Mouse (Mus musculus) heart, postnatal 25 days (tissue): ENCODE results near the gene Txn1. TPM values are rescaled to one million over a fixed set of nuclear protein-coding genes. Genes with fewer than 3 reads are reported as not detected.

Experiments
- DNase-seq: peaks from one replicate; pipeline ENCODE4 v3.0.0; 2022; ENCODE audit warnings: low spot score
- intact Hi-C: fragments of 180-260 bp; cut with DNase I; formaldehyde crosslinking; loops from one replicate; pipeline ENCODE4 v1.15.1; 2025
- total RNA-seq, 2 experiments: library from RNA; stranded (reverse); gene quantifications; 2 replicates each; pipeline ENCODE4 v1.2.3; 2021

The Txn1 gene
- total RNA-seq, result 100 to 1,000 TPM; 120 to 126 TPM

- intact Hi-C loops, result loop anchor here (5.0 kb wide), 1 partner anchor 121 kb away; no protein-coding TSS in a partner anchor
- peak; percentile 96 for DNase-seq
Observed at GRCm38 (mm10) chr4:57956029-57956960, at the start of gene Txn1. TSS of gene Txn1 (minus strand) at chr4:57956411.

- DNase-seq, result no peak
- intact Hi-C loops, result no loop called here
Observed at GRCm38 (mm10) chr4:58003501-58003900, 47.3 kb upstream of the Txn1 start.

- intact Hi-C loops, result no loop called here
- no peak for DNase-seq
Observed at GRCm38 (mm10) chr4:57991425-57991824, 35.2 kb upstream of the Txn1 start.

- intact Hi-C loops, result no loop called here
- DNase-seq, result no peak
Observed at GRCm38 (mm10) chr4:57974400-57975117, 18.3 kb upstream of the Txn1 start.

GRCm38 (mm10) chr4:57973592-57974268, 17.5 kb upstream of the Txn1 start:
- DNase-seq, result no peak
- intact Hi-C loops, result no loop called here

GRCm38 (mm10) chr4:57970285-57970684, 14.1 kb upstream of the Txn1 start:
- DNase-seq, result no peak
- intact Hi-C loops, result no loop called here

- no peak for DNase-seq
- intact Hi-C loops, result no loop called here
Observed at GRCm38 (mm10) chr4:57967195-57967594, 11.0 kb upstream of the Txn1 start.

- DNase-seq, result no peak
- intact Hi-C loops, result no loop called here
Observed at GRCm38 (mm10) chr4:57965516-57965915, 9.3 kb upstream of the Txn1 start.

- intact Hi-C loops, result no loop called here
- DNase-seq, result no peak
Observed at GRCm38 (mm10) chr4:57964143-57964542, 7.9 kb upstream of the Txn1 start.

- no peak for DNase-seq
- intact Hi-C loops, result loop anchor here (5.0 kb wide), 1 partner anchor 118 kb away; no protein-coding TSS in a partner anchor
Observed at GRCm38 (mm10) chr4:57959056-57959455, 2.8 kb upstream of the Txn1 start.

GRCm38 (mm10) chr4:57958098-57958497, 1.9 kb upstream of the Txn1 start:
- intact Hi-C loops, result loop anchor here (5.0 kb wide), 1 partner anchor 119 kb away; no protein-coding TSS in a partner anchor
- no peak for DNase-seq

- DNase-seq, result no peak
- intact Hi-C loops, result loop anchor here (5.0 kb wide), 1 partner anchor 120 kb away; no protein-coding TSS in a partner anchor
Observed at GRCm38 (mm10) chr4:57957200-57958085, 1.2 kb upstream of the Txn1 start.

- peak; percentile 48 for DNase-seq
- intact Hi-C loops, result loop anchor here (5.0 kb wide), 1 partner anchor 122 kb away; no protein-coding TSS in a partner anchor
Observed at GRCm38 (mm10) chr4:57955544-57955958, 660 bp downstream of the Txn1 start.

GRCm38 (mm10) chr4:57954991-57955390, 1.2 kb downstream of the Txn1 start:
- intact Hi-C loops, result loop anchor here (5.0 kb wide), 1 partner anchor 122 kb away; no protein-coding TSS in a partner anchor
- no peak for DNase-seq

GRCm38 (mm10) chr4:57954580-57954979, 1.6 kb downstream of the Txn1 start:
- intact Hi-C loops, result no loop called here
- no peak for DNase-seq

GRCm38 (mm10) chr4:57953796-57954195, 2.4 kb downstream of the Txn1 start:
- intact Hi-C loops, result no loop called here
- DNase-seq, result no peak

GRCm38 (mm10) chr4:57952891-57953290, 3.3 kb downstream of the Txn1 start:
- DNase-seq, result no peak
- intact Hi-C loops, result no loop called here

- no peak for DNase-seq
- intact Hi-C loops, result no loop called here
Observed at GRCm38 (mm10) chr4:57952416-57952815, 3.8 kb downstream of the Txn1 start.

GRCm38 (mm10) chr4:57949866-57950265, 6.3 kb downstream of the Txn1 start:
- no peak for DNase-seq
- intact Hi-C loops, result no loop called here
